16 mouse cellular contexts compared by ENCODE assay signal in the genomic region with DNA sequence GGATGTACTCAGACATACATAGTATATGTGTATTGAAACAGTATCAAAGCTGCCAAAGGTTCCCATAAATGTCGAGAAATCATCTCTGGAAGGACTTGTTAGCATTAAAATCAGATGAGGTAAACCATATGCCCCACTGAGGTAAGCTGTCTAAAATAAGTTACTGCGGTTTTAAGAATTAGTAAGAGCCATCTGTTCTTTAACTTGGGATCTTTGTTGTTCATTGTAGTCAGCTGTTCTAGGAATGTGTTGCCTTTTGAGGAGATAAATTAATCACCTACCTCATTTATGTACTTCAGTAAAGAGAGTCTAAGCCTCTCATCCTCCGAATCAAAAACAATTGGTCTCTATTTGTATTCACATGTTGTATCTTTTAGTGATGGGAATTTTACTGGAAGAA.
DNase-seq lines count a peak whose midpoint lies in the region; ATAC-seq and TF ChIP-seq lines count a peak whose summit lies in the region.
"Had no signal": no experiment of that assay in that cellular context is flagged by ENCODE, and none has a peak within 500 bp of the region (broad histone marks: within the 10 kb centered on the region; RNA-seq: fewer than 3 reads in every experiment).

No protein-coding gene starts in this region.

- H3K36me3 ChIP-seq in forebrain, embryonic 14.5 days (ENCODE audit: control insufficient read depth, insufficient read depth, low read length), result no peaks in the 10 kb centered on the region
- no peaks in the 10 kb centered on the region for H3K36me3 ChIP-seq in forebrain, embryonic 11.5 days (ENCODE audit: control insufficient read depth, insufficient read depth, low read length)
- no peaks in the 10 kb centered on the region for H3K36me3 ChIP-seq in CH12.LX (replicated peaks in 1 of 2; ENCODE audit: control insufficient read depth in 1 of 2, insufficient read depth in 1 of 2, low read length in 1 of 2)
- H3K36me3 ChIP-seq in hindbrain, embryonic 12.5 days, result no peaks in the 10 kb centered on the region
- no peaks in the 10 kb centered on the region for H3K36me3 ChIP-seq in midbrain, embryonic 14.5 days (ENCODE audit: control insufficient read depth, insufficient read depth, low read length)
- H3K36me3 ChIP-seq: neural tube, embryonic 12.5 days had no signal

- TF ChIP-seq CTCF in CH12.LX (conservative IDR thresholded peaks at IDR 0.05 in 1 of 2, IDR thresholded peaks at IDR 0.05 in 1 of 2; ENCODE audit: low read depth in 2 of 2, low read length in 2 of 2), result no peak

- dilution Hi-C loops in CH12.LX (cut with MboI; ENCODE audit: extremely low pct_ligation_motif_present, extremely low pct_unique_long_range_greater_than_20kb, low sequenced_read_pairs), result no loop called here

- no peaks in the 10 kb centered on the region for H3K27me3 ChIP-seq in forebrain, embryonic 14.5 days (replicated peaks; ENCODE audit: control insufficient read depth, insufficient read depth, low read length)
- no peaks in the 10 kb centered on the region for H3K27me3 ChIP-seq in forebrain, embryonic 11.5 days (ENCODE audit: control insufficient read depth, insufficient read depth, low read length)
- H3K27me3 ChIP-seq in CH12.LX (replicated peaks), result no peaks in the 10 kb centered on the region
- no peaks in the 10 kb centered on the region for H3K27me3 ChIP-seq in hindbrain, embryonic 12.5 days
- no peaks in the 10 kb centered on the region for H3K27me3 ChIP-seq in midbrain, embryonic 14.5 days (ENCODE audit: control insufficient read depth, insufficient read depth, low read length)
- H3K27me3 ChIP-seq: neural tube, embryonic 12.5 days had no signal

- H3K9ac ChIP-seq in forebrain, embryonic 14.5 days (ENCODE audit: low read length), result no peak overlapping the region
- H3K9ac ChIP-seq in forebrain, embryonic 11.5 days (ENCODE audit: low read length), result no peak overlapping the region
- no peak overlapping the region for H3K9ac ChIP-seq in CH12.LX (ENCODE audit: insufficient read depth, low read depth)
- H3K9ac ChIP-seq in hindbrain, embryonic 12.5 days, result no peak overlapping the region
- no peak overlapping the region for H3K9ac ChIP-seq in midbrain, embryonic 14.5 days (replicated peaks; ENCODE audit: low read length)
- H3K9ac ChIP-seq: liver, postnatal 0 days; neural tube, embryonic 12.5 days had no signal

- ATAC-seq in forebrain, embryonic 14.5 days, result no peak
- ATAC-seq in forebrain, embryonic 11.5 days (replicated peaks; ENCODE audit: low FRiP score), result no peak
- no peak for ATAC-seq in hindbrain, embryonic 12.5 days (ENCODE audit: low FRiP score)
- no peak for ATAC-seq in midbrain, embryonic 14.5 days (ENCODE audit: low FRiP score, low TSS enrichment)
- ATAC-seq: liver, postnatal 0 days had no signal

- 37% methylated on average over 3 of the region's 3 CpGs for WGBS in forebrain, embryonic 14.5 days
- 63% methylated on average over 3 of the region's 3 CpGs for WGBS in forebrain, embryonic 11.5 days
- WGBS in hindbrain, embryonic 12.5 days, result 46% methylated on average over 3 of the region's 3 CpGs
- 29% methylated on average over 3 of the region's 3 CpGs for WGBS in midbrain, embryonic 14.5 days

- TF ChIP-seq POLR2A in CH12.LX (IDR thresholded peaks at IDR 0.05; ENCODE audit: low read depth, low read length), result no peak

- H3K4me2 ChIP-seq in forebrain, embryonic 14.5 days (ENCODE audit: low read length), result no peak overlapping the region
- H3K4me2 ChIP-seq in forebrain, embryonic 11.5 days (ENCODE audit: low read depth, low read length, severe bottlenecking), result no peak overlapping the region
- H3K4me2 ChIP-seq in CH12.LX (ENCODE audit: insufficient read depth, low read depth, poor library complexity, severe bottlenecking), result no peak overlapping the region
- H3K4me2 ChIP-seq in hindbrain, embryonic 12.5 days (replicated peaks), result no peak overlapping the region; the same call in 1 of the 2 replicates
- H3K4me2 ChIP-seq in midbrain, embryonic 14.5 days (ENCODE audit: low read length), result peak overlapping the region; percentile 49

- no peak for TF ChIP-seq RAD21 in CH12.LX (IDR thresholded peaks at IDR 0.05; ENCODE audit: low read depth, low read length)

- no peaks in the 10 kb centered on the region for H3K9me3 ChIP-seq in forebrain, embryonic 14.5 days (replicated peaks; ENCODE audit: control insufficient read depth, low read length)
- no peaks in the 10 kb centered on the region for H3K9me3 ChIP-seq in forebrain, embryonic 11.5 days (ENCODE audit: control insufficient read depth, low read length)
- peaks cover 8% of the 10 kb centered on the region for H3K9me3 ChIP-seq in CH12.LX (replicated peaks; ENCODE audit: low read length)
- H3K9me3 ChIP-seq in hindbrain, embryonic 12.5 days (replicated peaks), result no peaks in the 10 kb centered on the region
- no peaks in the 10 kb centered on the region for H3K9me3 ChIP-seq in midbrain, embryonic 14.5 days (ENCODE audit: control insufficient read depth, low read length)
- H3K9me3 ChIP-seq: neural tube, embryonic 12.5 days had no signal

- intact Hi-C loops in left cerebral cortex, postnatal 14 days (cut with DNase I), result no loop called here

- H3K27ac ChIP-seq in forebrain, embryonic 14.5 days (ENCODE audit: low read depth, low read length), result peak overlapping the region; percentile 28; the same call in 1 of the 2 replicates
- no peak overlapping the region for H3K27ac ChIP-seq in forebrain, embryonic 11.5 days (ENCODE audit: low read depth, low read length)
- H3K27ac ChIP-seq in CH12.LX (ENCODE audit: insufficient read depth, low read depth), result no peak overlapping the region
- H3K27ac ChIP-seq in hindbrain, embryonic 12.5 days, result peak overlapping the region; percentile 75
- H3K27ac ChIP-seq in midbrain, embryonic 14.5 days (replicated peaks; ENCODE audit: low read depth, low read length), result peak overlapping the region; percentile 86

- peaks cover 9% of the 10 kb centered on the region; the same call in 1 of the 2 replicates for H3K79me2 ChIP-seq in CH12.LX (replicated peaks; ENCODE audit: control insufficient read depth, extremely low read depth, insufficient read depth, poor library complexity, severe bottlenecking)

- peaks cover 10% of the 10 kb centered on the region for H3K4me1 ChIP-seq in forebrain, embryonic 14.5 days (ENCODE audit: control insufficient read depth, insufficient read depth, low read length)
- H3K4me1 ChIP-seq in forebrain, embryonic 11.5 days (replicated peaks; ENCODE audit: control insufficient read depth, insufficient read depth, low read length), result no peaks in the 10 kb centered on the region
- no peaks in the 10 kb centered on the region for H3K4me1 ChIP-seq in CH12.LX (ENCODE audit: control insufficient read depth in 1 of 2, insufficient read depth in 2 of 2)
- peaks cover 7% of the 10 kb centered on the region; the same call in 1 of the 2 replicates for H3K4me1 ChIP-seq in hindbrain, embryonic 12.5 days
- peaks cover 10% of the 10 kb centered on the region for H3K4me1 ChIP-seq in midbrain, embryonic 14.5 days (ENCODE audit: control insufficient read depth, insufficient read depth, low read length)

- in situ Hi-C loops in CH12.LX (cut with MboI; ENCODE audit: low pct_ligation_motif_present, low pct_unique_long_range_greater_than_20kb, low sequenced_read_pairs), result no loop called here

- TF ChIP-seq EP300 in CH12.LX (IDR thresholded peaks at IDR 0.05; ENCODE audit: low read length), result no peak

- DNase-seq in forebrain, embryonic 14.5 days (ENCODE audit: low spot score), result no peak
- DNase-seq in forebrain, embryonic 11.5 days (ENCODE audit: low spot score), result no peak
- no peak for DNase-seq in CH12.LX (ENCODE audit: extremely low read depth)
- peak; percentile 28 for DNase-seq in midbrain, embryonic 14.5 days
- DNase-seq in left cerebral cortex, postnatal 14 days (ENCODE audit: low spot score in 2 of 2), result no peak
- DNase-seq in embryo, embryonic 10.5 days (ENCODE audit: low spot score), result no peak
- DNase-seq in layer of hippocampus, postnatal 10 days (ENCODE audit: low spot score in 2 of 2), result no peak
- DNase-seq: adrenal gland, adult 8-10 months; cerebellum, adult 11-12 months; gastrocnemius, postnatal 36 days; heart, postnatal 10 days; kidney, postnatal 10 days; liver, postnatal 0 days; thymus, postnatal 4 days had no signal

- H3K4me3 ChIP-seq in forebrain, embryonic 14.5 days (ENCODE audit: low read depth, low read length), result no peak overlapping the region
- no peak overlapping the region for H3K4me3 ChIP-seq in forebrain, embryonic 11.5 days (ENCODE audit: low read depth, low read length)
- no peak overlapping the region for H3K4me3 ChIP-seq in CH12.LX (replicated peaks in 1 of 3; ENCODE audit: low read depth in 2 of 3, low read length in 2 of 3, poor library complexity in 1 of 3)
- no peak overlapping the region for H3K4me3 ChIP-seq in hindbrain, embryonic 12.5 days
- no peak overlapping the region for H3K4me3 ChIP-seq in midbrain, embryonic 14.5 days (replicated peaks; ENCODE audit: low read depth, low read length)

TF ChIP-seq in CH12.LX, 34 proteins besides CTCF, POLR2A, EP300 and RAD21:
- TF ChIP-seq TCF12 (IDR thresholded peaks at IDR 0.05; ENCODE audit: low read depth, low read length), result no peak
- TF ChIP-seq ETS1 (conservative IDR thresholded peaks at IDR 0.05; ENCODE audit: low read depth, low read length), result peak; percentile 42; the same call in 1 of the 2 replicates
- TF ChIP-seq ZMIZ1 (IDR thresholded peaks at IDR 0.05; ENCODE audit: low read depth, low read length), result no peak
- peak; percentile 42; the same call in 1 of the 2 replicates for TF ChIP-seq MEF2A (IDR thresholded peaks at IDR 0.05; ENCODE audit: borderline replicate concordance, low read depth, low read length)
- TF ChIP-seq ZC3H11A (IDR thresholded peaks at IDR 0.05; ENCODE audit: low read depth, low read length), result no peak
- TF ChIP-seq NRF1 (IDR thresholded peaks at IDR 0.05; ENCODE audit: low read depth, low read length), result no peak

Comparison
In these comparisons a context has a peak if more than half of its experiments do, and no peak if none do; other contexts are left out.
1. H3K27ac ChIP-seq: peak in forebrain, embryonic 14.5 days (single experiment), hindbrain, embryonic 12.5 days (single experiment) and midbrain, embryonic 14.5 days (single experiment); none in forebrain, embryonic 11.5 days (single experiment) and CH12.LX (single experiment).